Mouse (Mus musculus): Measurements from ENCODE around the gene Dnajb3.

- TF ChIP-seq CTCF (IDR thresholded peaks at IDR 0.05; ENCODE audit: control insufficient read depth, insufficient read depth, low read length) (no peak), POLR2A (IDR thresholded peaks at IDR 0.05; ENCODE audit: borderline replicate concordance, control insufficient read depth, low read depth, low read length) (no peak)
Measured at GRCm38 (mm10) chr1:88238771-88239170, 33.2 kb upstream of the Dnajb3 start.
